Mouse (Mus musculus): ENCODE data around the gene Cdh15.

The Cdh15 gene

DNA sequence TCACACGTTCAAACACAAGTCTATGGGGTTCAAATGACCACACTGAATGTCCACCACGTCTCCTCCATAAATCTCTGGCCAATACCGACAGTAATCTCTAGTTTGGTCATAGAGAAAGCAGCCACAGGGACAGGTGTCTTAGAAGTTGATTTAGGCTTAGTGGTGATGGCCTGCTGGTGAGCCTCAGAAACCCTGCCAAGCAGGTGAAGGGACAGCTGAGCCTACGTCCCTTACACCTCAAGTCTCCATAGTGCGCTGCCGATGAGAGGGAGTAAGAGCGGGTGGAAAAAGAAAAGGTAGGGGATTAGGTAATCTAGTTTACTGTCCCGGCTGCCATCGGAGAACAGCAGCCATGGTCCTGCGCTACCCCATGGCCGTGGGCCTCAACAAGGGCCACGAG, 11.6 kb upstream of the Cdh15 start:
- in situ Hi-C loops (cut with MboI, MseI), result no loop called here

GRCm38 (mm10) chr8:122836696-122837095, 11.1 kb upstream of the Cdh15 start:
- in situ Hi-C loops (cut with MboI, MseI), result no loop called here

DNA sequence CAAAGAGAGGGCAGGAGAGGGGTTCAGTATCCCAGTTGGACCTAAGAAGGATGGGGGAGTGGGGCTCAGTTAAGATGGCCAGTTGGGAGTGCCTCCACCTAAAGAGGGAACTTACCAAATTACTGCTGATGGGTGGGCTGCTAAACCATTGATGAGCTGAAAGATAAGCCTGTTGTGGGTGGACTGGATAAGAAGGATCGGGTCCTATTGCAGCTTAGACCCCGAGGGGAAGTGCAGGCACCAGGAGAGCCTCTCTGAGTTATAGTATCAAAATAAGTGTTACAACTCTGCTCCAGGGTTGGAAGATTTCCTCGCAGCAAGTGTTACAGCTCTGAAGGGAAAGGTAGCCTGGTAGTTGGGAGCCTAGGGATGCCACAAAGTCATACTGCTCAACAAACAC, 3.6 kb upstream of the Cdh15 start:
- in situ Hi-C loops (cut with MboI, MseI), result no loop called here

GRCm38 (mm10) chr8:122845662-122846061, 2.1 kb upstream of the Cdh15 start:
- in situ Hi-C loops (cut with MboI, MseI), result no loop called here

GRCm38 (mm10) chr8:122849152-122849910, 1.6 kb downstream of the Cdh15 start:
- in situ Hi-C loops (cut with MboI, MseI), result no loop called here

GRCm38 (mm10) chr8:122850641-122851240, 3.0 kb downstream of the Cdh15 start:
- in situ Hi-C loops (cut with MboI, MseI), result no loop called here

- in situ Hi-C loops (cut with MboI, MseI), result no loop called here
Observed at GRCm38 (mm10) chr8:122851692-122852545, 4.2 kb downstream of the Cdh15 start.

DNA sequence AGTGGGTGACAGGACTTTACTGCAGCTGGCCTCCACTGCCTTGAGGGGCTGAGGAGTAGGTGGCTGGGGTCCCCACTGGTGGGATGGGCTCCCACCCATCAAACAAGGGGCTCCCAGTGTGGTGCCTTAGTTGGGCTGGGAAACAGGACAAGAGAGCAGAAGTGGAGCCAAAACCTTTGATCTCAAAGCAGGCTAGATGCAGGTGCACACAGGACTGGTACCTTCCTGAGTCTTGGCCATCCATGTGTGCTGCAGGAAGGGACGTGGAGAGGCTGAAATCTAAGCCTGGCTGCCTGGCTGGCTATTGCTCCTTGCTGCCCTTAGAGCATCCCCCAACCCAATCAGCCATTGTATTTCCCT, 4.8 kb downstream of the Cdh15 start:
- in situ Hi-C loops (cut with MboI, MseI), result no loop called here

DNA sequence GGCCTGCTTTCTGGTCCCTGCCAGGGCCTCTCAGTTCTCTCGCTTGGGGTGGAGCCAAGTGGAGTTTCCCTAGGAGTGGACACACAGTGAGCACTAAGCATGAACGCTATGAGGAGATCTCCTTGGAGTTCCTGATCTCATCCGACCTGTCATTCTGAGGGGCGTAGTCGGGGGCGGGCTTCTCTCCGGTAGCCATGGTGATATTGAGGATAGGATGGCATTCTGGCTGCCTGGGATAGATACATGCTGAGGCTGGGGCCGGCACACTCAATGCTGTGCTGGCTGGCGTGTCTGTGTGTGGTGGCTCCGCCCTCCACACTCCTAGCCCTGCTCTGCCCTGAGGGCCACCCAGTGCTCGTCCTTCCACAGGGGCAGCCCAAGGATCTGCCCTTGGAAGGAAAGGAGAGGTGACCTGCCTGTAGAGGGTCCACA, 5.6 kb downstream of the Cdh15 start:
- in situ Hi-C loops (cut with MboI, MseI), result no loop called here

GRCm38 (mm10) chr8:122854388-122854787, 6.6 kb downstream of the Cdh15 start:
- in situ Hi-C loops (cut with MboI, MseI), result no loop called here

GRCm38 (mm10) chr8:122855123-122855522, 7.4 kb downstream of the Cdh15 start:
- in situ Hi-C loops (cut with MboI, MseI), result no loop called here

DNA sequence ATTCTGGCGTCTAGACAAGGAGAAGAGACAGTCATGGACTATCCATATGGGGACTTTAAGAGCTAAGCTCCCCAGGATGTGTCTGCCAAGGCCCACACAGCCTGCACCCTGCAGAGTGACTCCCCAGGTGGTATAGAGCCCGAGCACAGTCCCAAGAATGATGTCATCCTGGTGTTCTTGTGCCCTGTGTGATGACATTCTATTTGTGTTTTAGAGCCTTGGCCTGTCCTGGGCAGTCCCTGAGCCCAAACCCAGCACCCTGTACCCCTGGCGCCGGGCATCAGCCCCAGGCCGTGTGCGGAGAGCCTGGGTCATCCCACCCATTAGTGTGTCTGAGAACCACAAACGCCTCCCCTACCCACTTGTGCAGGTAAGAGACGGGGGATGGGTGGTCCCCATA, 8.5 kb downstream of the Cdh15 start:
- in situ Hi-C loops (cut with MboI, MseI), result no loop called here

- in situ Hi-C loops (cut with MboI, MseI), result no loop called here
Observed at GRCm38 (mm10) chr8:122859843-122860242, 12.1 kb downstream of the Cdh15 start.

GRCm38 (mm10) chr8:122864719-122865129, 17.0 kb downstream of the Cdh15 start:
- in situ Hi-C loops (cut with MboI, MseI), result no loop called here

GRCm38 (mm10) chr8:122865441-122865840, 17.7 kb downstream of the Cdh15 start:
- in situ Hi-C loops (cut with MboI, MseI), result no loop called here

GRCm38 (mm10) chr8:122866231-122866630, 18.5 kb downstream of the Cdh15 start:
- in situ Hi-C loops (cut with MboI, MseI), result no loop called here

GRCm38 (mm10) chr8:122867982-122868381, 20.2 kb downstream of the Cdh15 start:
- in situ Hi-C loops (cut with MboI, MseI), result no loop called here

- in situ Hi-C loops (cut with MboI, MseI), result no loop called here
Observed at GRCm38 (mm10) chr8:122870377-122870863, 22.7 kb downstream of the Cdh15 start.

GRCm38 (mm10) chr8:122871663-122872062, 23.9 kb downstream of the Cdh15 start:
- in situ Hi-C loops (cut with MboI, MseI), result no loop called here

- in situ Hi-C loops (cut with MboI, MseI), result no loop called here
Observed at GRCm38 (mm10) chr8:122873171-122873570, 25.4 kb downstream of the Cdh15 start.

- in situ Hi-C loops (cut with MboI, MseI), result no loop called here
Observed at GRCm38 (mm10) chr8:122875186-122875585, 27.4 kb downstream of the Cdh15 start.

GRCm38 (mm10) chr8:122878231-122878630, 30.5 kb downstream of the Cdh15 start:
- in situ Hi-C loops (cut with MboI, MseI), result no loop called here
